Mouse (Mus musculus) right cerebral cortex, postnatal 36 days (tissue): ENCODE measurements around the gene Ccdc96.

Experiments used
- DNase-seq, 2 experiments: peaks; one replicate each; pipeline ENCODE4 v3.0.0; 2022; ENCODE audit warnings: low spot score in 2 of 2, mixed read lengths in 1 of 2

The Ccdc96 gene

GRCm38 (mm10) chr5:36525216-36525615, 40.8 kb downstream of the Ccdc96 start:
- no peak for DNase-seq

- DNase-seq, result no peak
Measured at GRCm38 (mm10) chr5:36526274-36526673, 41.9 kb downstream of the Ccdc96 start.

- DNase-seq, result no peak
Measured at GRCm38 (mm10) chr5:36526921-36527320, 42.5 kb downstream of the Ccdc96 start.

- no peak for DNase-seq
Measured at GRCm38 (mm10) chr5:36529698-36530097, 45.3 kb downstream of the Ccdc96 start.

GRCm38 (mm10) chr5:36530129-36530751, 45.9 kb downstream of the Ccdc96 start:
- peak; percentile 94 to 95 for DNase-seq

- no peak for DNase-seq
Measured at GRCm38 (mm10) chr5:36534455-36535030, 50.2 kb downstream of the Ccdc96 start.

- no peak for DNase-seq
Measured at GRCm38 (mm10) chr5:36535438-36536176, 51.2 kb downstream of the Ccdc96 start.

GRCm38 (mm10) chr5:36536424-36536823, 52.0 kb downstream of the Ccdc96 start:
- DNase-seq, result no peak
